Mouse (Mus musculus) midbrain, embryonic 15.5 days (tissue): Measurements from ENCODE around the gene Ring1. TPM values are rescaled to one million over a fixed set of nuclear protein-coding genes. Genes with fewer than 3 reads are reported as not detected.

Source experiments
- ATAC-seq: fragments of 200-750 bp; cut with Nextera tagmentation; replicated peaks from 2 replicates; pipeline ENCODE4 v1.8.0; 2017; ENCODE audit warnings: moderate TSS enrichment
- H3K27ac ChIP-seq: fragments of 300-500 bp; sonication (generic); 2 replicates; pipeline ENCODE4 v1.5.1; 2015; ENCODE audit warnings: mild to moderate bottlenecking, inconsistent platforms
- H3K27me3 ChIP-seq: fragments of 300-500 bp; sonication (generic); replicated peaks from 2 replicates; pipeline ENCODE4 v1.6.1; 2015; ENCODE audit warnings: inconsistent platforms
- H3K36me3 ChIP-seq: fragments of 300-500 bp; sonication (generic); replicated peaks from 2 replicates; pipeline ENCODE4 v1.6.1; 2015; ENCODE audit warnings: inconsistent platforms
- H3K4me1 ChIP-seq: fragments of 300-500 bp; sonication (generic); 2 replicates; pipeline ENCODE4 v1.6.1; 2015; ENCODE audit warnings: inconsistent platforms
- H3K4me2 ChIP-seq: fragments of 300-500 bp; sonication (generic); 2 replicates; pipeline ENCODE4 v1.6.1; 2015; ENCODE audit warnings: inconsistent platforms, mild to moderate bottlenecking, moderate library complexity
- H3K4me3 ChIP-seq: fragments of 300-500 bp; sonication (generic); 2 replicates; pipeline ENCODE4 v1.5.1; 2015; ENCODE audit warnings: mild to moderate bottlenecking, inconsistent platforms
- H3K9ac ChIP-seq: fragments of 300-500 bp; sonication (generic); 2 replicates; pipeline ENCODE4 v1.6.1; 2015; ENCODE audit warnings: mild to moderate bottlenecking, inconsistent platforms
- H3K9me3 ChIP-seq: fragments of 300-500 bp; sonication (generic); 2 replicates; pipeline ENCODE4 v1.6.1; 2016; ENCODE audit warnings: inconsistent platforms
- WGBS: fragments of 180-500 bp; shearing (Covaris S2); methylation state at CpG from one replicate; pipeline ENCODE4 v1.1.7; 2015; ENCODE audit warnings: mixed read lengths; 5-methylcytosine and 5-hydroxymethylcytosine counted together
- polyA plus RNA-seq: library from polyadenylated mRNA; unstranded; fragments of >200 nt; fragmentation: Nextera tagmentation; extraction: Ambion mirVana; gene quantifications from 2 replicates; pipeline ENCODE4 v1.2.1, GENCODE M21; 2015

Ring1 gene
- polyA plus RNA-seq, 1 experiment from 2014 or later = 22.8 TPM

DNA sequence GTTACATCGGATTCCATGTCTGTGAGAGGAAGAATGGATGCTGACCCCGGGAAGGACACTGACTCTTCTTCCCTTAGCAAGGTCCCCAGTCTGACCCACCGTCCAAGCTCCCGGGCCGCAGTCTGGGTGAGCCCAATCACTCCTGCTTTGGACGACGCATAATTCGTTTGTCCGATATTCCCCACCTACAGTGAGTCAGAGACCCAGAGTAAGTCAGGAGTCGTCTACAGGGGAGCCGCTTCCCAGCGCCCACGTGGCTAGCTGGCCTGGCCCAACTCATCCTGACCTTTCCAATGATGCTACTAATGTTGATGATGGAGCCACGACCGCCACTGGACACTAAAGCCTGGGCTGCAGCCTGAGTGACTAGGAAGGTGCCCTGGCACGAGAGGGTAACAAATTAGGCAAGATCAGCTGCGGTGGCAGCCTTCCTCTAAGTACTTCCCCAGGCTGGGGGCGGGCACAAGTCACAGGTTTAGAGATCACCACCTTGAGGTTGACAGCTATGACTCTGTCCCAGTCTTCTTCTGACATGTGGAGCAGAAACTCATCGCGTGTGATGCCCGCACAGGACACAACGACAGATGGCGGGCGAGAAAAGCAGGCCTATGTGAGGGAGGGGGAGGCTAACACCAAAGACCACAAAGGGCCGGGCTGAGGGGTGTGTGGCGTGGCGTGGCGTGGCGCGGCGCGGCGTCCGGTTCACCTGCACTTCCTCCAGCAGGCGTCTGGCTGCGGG lies 2.6 kb upstream of the Ring1 start:
- ATAC-seq = no peak
- Histone ChIP-seq H3K4me3 (peak overlapping the region; percentile 62), H3K27me3 (no peaks in the 10 kb centered on the region), H3K36me3 (peaks cover 12% of the 10 kb centered on the region; the same call in 1 of the 2 replicates), H3K9ac (peak overlapping the region; percentile 59), H3K4me2 (peak overlapping the region; percentile 90), H3K4me1 (peaks cover 73% of the 10 kb centered on the region), H3K27ac (peak overlapping the region; percentile 99), H3K9me3 (no peaks in the 10 kb centered on the region)
- WGBS = 3% methylated on average over 36 of the region's 36 CpGs

DNA sequence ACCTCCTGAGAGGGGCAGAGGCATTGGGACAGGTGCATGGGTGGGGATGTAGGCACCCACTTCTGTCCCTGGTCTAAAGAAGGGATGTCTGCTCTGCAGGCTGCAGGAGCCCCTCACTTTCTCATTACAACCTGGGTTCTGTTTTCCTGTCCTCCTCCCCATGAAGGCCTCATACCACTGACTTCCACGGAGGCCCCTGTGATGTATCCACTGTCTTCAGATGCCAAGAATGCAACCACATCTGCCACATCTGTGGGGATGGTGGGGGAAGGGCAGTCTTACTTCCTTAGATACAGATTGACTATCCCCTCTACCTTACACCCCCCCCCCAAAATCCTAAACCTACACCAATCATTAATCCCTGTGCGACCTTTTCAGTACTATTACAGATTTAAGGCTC lies 1.7 kb upstream of the Ring1 start:
- peaks cover 12% of the 10 kb centered on the region; the same call in 1 of the 2 replicates for H3K36me3 ChIP-seq
- peak overlapping the region; percentile 75 for H3K4me3 ChIP-seq
- ATAC-seq = no peak
- peaks cover 73% of the 10 kb centered on the region for H3K4me1 ChIP-seq
- peak overlapping the region; percentile 99 for H3K27ac ChIP-seq
- peak overlapping the region; percentile 90 for H3K4me2 ChIP-seq
- H3K9me3 ChIP-seq = no peaks in the 10 kb centered on the region
- H3K27me3 ChIP-seq = no peaks in the 10 kb centered on the region
- no peak overlapping the region for H3K9ac ChIP-seq
- 6% methylated on average over 2 of the region's 2 CpGs for WGBS

DNA sequence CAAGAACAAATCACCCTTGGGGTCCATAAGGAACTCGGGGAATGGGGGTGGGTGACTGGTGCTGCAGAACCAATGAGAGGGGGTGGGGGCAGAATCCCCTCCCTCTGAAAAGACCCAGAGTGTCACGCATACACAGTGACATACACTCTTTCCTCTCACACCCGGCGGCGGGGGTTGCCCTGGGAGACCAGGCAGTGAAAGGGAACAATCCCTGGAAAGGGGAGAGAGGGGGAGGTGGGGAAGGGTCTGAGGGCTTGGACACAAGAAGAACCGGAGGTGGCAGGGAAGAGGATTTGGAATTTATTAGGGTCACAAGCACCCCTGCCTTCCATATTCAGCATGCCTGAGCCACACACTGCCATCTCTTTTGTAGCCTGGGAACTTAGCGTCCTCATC lies 1.3 kb upstream of the Ring1 start:
- no peak overlapping the region; the same call in 1 of the 2 replicates for H3K9ac ChIP-seq
- ATAC-seq = peak; percentile 9
- peak overlapping the region; percentile 75 for H3K4me3 ChIP-seq
- H3K4me1 ChIP-seq = peaks cover 71% of the 10 kb centered on the region
- no peaks in the 10 kb centered on the region for H3K9me3 ChIP-seq
- 10% methylated on average over 7 of the region's 7 CpGs for WGBS
- H3K27ac ChIP-seq = peak overlapping the region; percentile 99
- H3K4me2 ChIP-seq = peak overlapping the region; percentile 90
- no peaks in the 10 kb centered on the region for H3K27me3 ChIP-seq
- peaks cover 13% of the 10 kb centered on the region; the same call in 1 of the 2 replicates for H3K36me3 ChIP-seq

DNA sequence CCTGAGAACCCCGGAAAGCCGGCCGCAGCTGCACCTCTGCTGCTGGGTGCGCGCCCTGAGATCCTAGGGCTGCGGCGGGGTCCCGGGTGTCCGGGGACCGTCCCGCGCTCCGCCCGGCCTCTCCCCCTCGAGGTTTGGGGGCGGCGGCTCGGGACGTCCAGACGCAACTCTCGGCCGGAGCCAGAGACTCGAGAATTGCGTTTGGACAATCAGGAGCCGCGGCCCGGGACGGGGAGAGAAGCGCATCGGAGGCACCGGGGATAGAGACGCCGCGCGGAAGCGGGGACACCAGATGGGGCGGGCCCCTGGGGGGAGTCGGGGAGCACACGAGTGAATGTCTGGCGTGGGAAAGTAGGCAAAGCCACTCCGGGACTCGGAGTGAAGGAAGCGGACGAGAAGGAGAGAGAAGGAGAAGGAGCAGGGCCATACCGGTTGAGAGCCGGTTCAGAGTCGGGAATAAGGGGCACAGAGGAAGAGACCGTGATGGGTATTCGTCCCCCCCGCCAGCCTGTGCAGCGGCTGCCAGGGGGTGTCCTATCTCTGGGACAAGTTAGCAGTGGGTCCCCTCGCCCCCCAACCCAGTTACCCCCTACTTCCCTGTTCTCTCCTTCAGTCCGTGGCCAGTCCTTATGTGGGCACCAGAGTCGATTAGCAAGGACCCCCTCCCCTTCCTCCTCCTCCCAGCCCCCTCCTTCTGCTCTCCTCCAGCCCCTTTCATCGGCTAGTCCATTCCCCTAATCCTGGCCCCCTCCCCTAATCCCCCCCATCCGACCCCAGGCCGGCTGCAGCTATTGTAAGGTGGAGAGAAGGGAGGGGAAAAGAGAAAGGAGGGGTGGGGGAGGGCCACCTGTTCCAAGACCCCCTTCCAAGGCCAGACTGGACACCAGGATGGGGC lies 628 bp upstream of the Ring1 start:
- H3K27ac ChIP-seq = peak overlapping the region; percentile 99
- peak overlapping the region; percentile 75 for H3K4me3 ChIP-seq
- peak overlapping the region; percentile 81 for H3K9ac ChIP-seq
- H3K36me3 ChIP-seq = peaks cover 15% of the 10 kb centered on the region; the same call in 1 of the 2 replicates
- WGBS = under 1% methylated on average over 54 of the region's 57 CpGs
- H3K4me2 ChIP-seq = peak overlapping the region; percentile 90
- no peaks in the 10 kb centered on the region for H3K9me3 ChIP-seq
- ATAC-seq = peak; percentile 2; the same call in 1 of the 2 replicates
- H3K27me3 ChIP-seq = no peaks in the 10 kb centered on the region
- H3K4me1 ChIP-seq = peaks cover 65% of the 10 kb centered on the region

DNA sequence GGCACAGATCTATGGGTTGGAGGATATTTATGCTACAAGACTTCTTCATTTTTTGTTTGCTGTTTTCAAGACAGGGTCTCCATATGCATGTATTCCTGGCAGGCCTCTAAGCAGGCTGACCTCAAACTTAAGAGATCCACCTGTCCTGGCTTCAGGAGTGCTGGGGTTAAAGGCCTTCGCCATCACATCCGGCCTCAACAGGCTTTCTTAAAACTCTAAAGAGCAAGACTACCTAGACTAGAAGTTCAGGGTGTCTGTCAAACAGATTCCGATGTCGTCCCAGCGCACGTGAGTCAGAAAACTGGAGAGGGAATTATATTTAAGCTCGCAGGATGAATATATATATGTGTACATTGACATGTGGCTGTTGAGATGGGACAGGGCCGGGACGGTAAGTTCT lies 802 bp downstream of the Ring1 start:
- H3K4me1 ChIP-seq = peaks cover 51% of the 10 kb centered on the region
- 58% methylated on average over 9 of the region's 9 CpGs for WGBS
- H3K27ac ChIP-seq = peak overlapping the region; percentile 99
- peaks cover 8% of the 10 kb centered on the region; the same call in 1 of the 2 replicates for H3K36me3 ChIP-seq
- H3K4me2 ChIP-seq = peak overlapping the region; percentile 90
- H3K9ac ChIP-seq = peak overlapping the region; percentile 81; the same call in 1 of the 2 replicates
- H3K9me3 ChIP-seq = no peaks in the 10 kb centered on the region
- H3K27me3 ChIP-seq = no peaks in the 10 kb centered on the region
- H3K4me3 ChIP-seq = peak overlapping the region; percentile 75
- no peak for ATAC-seq

DNA sequence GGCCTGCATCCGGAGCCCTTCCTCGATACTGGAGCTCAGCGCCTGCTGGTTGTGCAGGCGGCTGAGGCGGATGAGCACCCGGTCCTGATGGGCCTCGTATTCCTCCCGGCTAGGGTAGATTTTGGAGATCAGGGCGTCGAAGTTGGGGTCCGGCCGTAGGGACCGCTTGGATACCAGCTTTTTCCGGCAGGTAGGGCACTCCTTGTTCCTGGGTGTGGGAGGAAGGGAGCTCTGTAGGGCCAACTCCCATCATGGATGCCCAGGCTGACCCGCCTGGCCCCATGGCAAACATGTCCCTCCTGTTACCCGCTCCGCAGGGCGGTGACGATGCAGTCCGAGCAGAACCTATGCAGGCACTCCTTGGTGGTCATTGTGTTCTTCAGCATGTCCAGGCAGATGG lies 1.5 kb downstream of the Ring1 start:
- H3K4me1 ChIP-seq = peaks cover 44% of the 10 kb centered on the region
- WGBS = 94% methylated on average over 20 of the region's 20 CpGs
- no peak overlapping the region for H3K4me3 ChIP-seq
- no peak overlapping the region for H3K4me2 ChIP-seq
- H3K27ac ChIP-seq = no peak overlapping the region
- H3K27me3 ChIP-seq = no peaks in the 10 kb centered on the region
- H3K9ac ChIP-seq = no peak overlapping the region
- H3K36me3 ChIP-seq = peaks cover 6% of the 10 kb centered on the region; the same call in 1 of the 2 replicates
- ATAC-seq = no peak
- H3K9me3 ChIP-seq = no peaks in the 10 kb centered on the region

DNA sequence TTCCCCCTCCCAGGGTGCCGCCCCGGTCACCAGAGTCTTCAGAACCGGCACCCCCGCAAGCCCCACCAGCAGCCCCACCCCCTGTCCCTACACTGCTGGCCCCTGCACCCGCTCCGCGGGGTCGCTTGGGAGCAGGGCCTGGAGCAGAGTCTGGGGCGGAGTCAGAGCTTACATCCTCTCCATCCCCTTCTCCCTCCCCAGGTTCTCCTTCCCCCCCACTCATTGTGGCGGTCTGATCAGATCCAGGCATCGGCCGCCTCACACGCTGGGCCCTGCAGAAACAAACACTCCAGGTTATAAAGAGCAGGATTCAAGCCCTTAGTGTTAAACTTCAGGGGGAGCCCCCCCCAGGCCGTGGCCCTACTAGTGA lies 2.1 kb downstream of the Ring1 start:
- 94% methylated on average over 14 of the region's 14 CpGs for WGBS
- no peaks in the 10 kb centered on the region for H3K27me3 ChIP-seq
- H3K27ac ChIP-seq = no peak overlapping the region
- ATAC-seq = no peak
- peaks cover 6% of the 10 kb centered on the region; the same call in 1 of the 2 replicates for H3K36me3 ChIP-seq
- H3K4me3 ChIP-seq = no peak overlapping the region
- H3K9ac ChIP-seq = no peak overlapping the region
- peaks cover 38% of the 10 kb centered on the region for H3K4me1 ChIP-seq
- no peak overlapping the region for H3K4me2 ChIP-seq
- H3K9me3 ChIP-seq = no peaks in the 10 kb centered on the region

DNA sequence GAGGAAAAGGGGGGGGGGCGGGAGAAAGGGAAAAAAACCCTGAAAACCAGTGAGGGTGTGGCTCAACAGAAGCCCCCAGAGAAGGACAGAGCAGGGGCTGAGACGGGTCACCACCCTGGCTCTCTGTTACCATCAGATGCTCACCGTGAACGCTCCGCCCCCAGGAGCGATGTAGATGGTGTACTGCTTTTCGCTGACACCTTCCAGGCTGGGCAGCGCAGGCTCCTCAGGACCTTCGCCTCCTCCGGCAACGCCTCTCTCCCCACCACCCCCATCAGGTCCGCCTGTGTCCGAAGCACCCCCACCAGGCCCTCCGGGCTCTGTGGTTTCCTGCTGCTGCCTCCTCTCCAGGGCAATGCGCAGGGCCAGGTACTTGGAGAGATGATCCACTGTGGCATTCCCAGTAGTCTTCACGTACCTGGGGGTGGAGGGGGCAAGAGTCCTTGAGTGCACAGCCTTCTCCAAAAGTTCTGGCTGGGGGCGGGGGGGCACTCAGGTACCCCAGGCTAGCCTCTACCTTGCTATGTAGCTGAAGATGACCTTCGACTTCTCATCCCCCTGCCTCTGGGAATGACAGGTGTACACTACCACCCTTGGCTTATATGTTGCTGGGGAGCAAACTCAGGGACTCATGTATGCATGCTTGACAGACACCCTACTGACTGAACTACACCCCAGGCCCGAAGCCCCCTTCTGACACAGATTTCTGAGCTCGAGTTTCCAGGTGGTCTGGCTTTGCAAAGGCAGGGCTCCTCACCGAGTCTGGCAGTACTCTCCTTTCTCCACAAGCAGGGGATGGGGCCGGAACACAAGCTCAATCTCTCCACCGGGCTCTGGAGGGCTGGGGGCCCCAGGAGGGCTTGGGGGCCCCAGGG lies 2.7 kb downstream of the Ring1 start:
- no peak overlapping the region for H3K4me3 ChIP-seq
- no peaks in the 10 kb centered on the region for H3K9me3 ChIP-seq
- no peaks in the 10 kb centered on the region for H3K27me3 ChIP-seq
- H3K27ac ChIP-seq = no peak overlapping the region
- 96% methylated on average over 23 of the region's 23 CpGs for WGBS
- H3K4me2 ChIP-seq = no peak overlapping the region
- ATAC-seq = no peak
- no peak overlapping the region for H3K9ac ChIP-seq
- peaks cover 6% of the 10 kb centered on the region; the same call in 1 of the 2 replicates for H3K36me3 ChIP-seq
- H3K4me1 ChIP-seq = peaks cover 32% of the 10 kb centered on the region

DNA sequence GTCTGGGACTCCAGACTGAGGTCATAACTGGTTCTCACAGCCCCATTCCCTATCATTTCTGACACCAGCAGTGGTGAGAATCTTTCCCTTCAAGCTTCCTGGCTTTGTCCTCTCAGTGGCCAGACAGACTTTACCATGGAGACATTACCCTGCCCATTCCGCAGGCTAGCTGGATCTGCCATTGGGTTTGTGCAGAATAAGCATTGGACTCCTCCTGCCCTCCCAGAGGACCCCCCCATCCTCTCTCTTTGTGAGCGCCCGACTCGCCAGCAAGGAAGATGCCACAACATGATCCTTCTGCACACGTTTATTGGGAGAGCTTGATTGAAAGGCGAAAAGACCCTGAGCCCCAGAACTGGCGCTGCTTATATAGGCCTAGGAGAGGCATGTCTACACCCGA lies 11.0 kb downstream of the Ring1 start:
- no peak for ATAC-seq
- WGBS = 87% methylated on average over 8 of the region's 8 CpGs

DNA sequence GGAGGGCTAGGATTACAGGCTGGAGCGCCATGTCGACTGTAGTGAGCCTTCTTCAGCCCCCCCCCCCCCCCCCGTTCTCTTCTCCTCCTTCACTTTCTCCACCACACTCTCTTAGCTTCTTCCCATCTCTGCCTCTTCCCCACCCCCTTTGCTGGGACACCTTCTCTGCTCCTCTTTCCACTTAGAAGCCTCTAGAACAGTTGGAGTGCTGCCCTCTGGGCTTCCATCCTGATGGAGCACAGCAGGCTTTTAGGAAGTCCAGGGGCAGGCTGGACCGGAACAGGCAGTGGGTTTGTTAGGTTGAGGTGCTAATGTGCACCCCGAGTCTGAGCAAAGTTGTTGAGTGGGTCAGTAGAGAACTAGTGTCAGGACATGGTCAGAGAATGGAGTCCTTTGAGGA lies 14.3 kb downstream of the Ring1 start:
- Histone ChIP-seq H3K9ac (no peak overlapping the region), H3K4me2 (no peak overlapping the region), H3K9me3 (no peaks in the 10 kb centered on the region), H3K27ac (no peak overlapping the region), H3K4me1 (no peaks in the 10 kb centered on the region), H3K36me3 (no peaks in the 10 kb centered on the region), H3K4me3 (no peak overlapping the region), H3K27me3 (no peaks in the 10 kb centered on the region)
- 71% methylated on average over 5 of the region's 5 CpGs for WGBS
- ATAC-seq = no peak

More for the DNA sequence above, 11.0 kb downstream of the Ring1 start:
- Histone ChIP-seq H3K9me3 (no peaks in the 10 kb centered on the region), H3K4me2 (no peak overlapping the region), H3K9ac (no peak overlapping the region), H3K4me3 (no peak overlapping the region), H3K27ac (no peak overlapping the region), H3K4me1 (no peaks in the 10 kb centered on the region), H3K36me3 (no peaks in the 10 kb centered on the region), H3K27me3 (no peaks in the 10 kb centered on the region)

DNA sequence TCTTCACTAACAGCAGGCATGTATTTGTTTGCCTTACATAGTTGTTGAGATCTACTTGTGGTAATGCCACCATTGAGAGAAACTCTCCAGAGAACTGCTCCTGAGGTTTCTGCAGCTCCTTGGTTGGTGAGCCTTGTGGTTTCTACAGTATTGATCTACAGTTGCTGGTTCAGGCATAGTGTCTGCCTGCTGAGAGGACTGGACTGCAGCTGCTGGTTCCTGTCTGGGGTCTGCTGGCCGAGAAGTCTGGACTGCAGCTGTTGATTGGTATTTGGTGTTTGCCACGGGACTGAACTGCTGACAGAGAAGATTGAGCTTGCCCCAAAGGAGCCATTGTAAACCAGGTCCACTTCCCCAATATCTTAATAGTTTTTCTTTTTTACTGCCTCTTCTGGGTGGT lies 17.9 kb downstream of the Ring1 start:
- Histone ChIP-seq H3K27ac (no peak overlapping the region), H3K36me3 (no peaks in the 10 kb centered on the region), H3K27me3 (peaks cover 3% of the 10 kb centered on the region; the same call in 1 of the 2 replicates), H3K9me3 (no peaks in the 10 kb centered on the region), H3K9ac (no peak overlapping the region), H3K4me1 (no peaks in the 10 kb centered on the region), H3K4me3 (no peak overlapping the region), H3K4me2 (no peak overlapping the region)
- no peak for ATAC-seq
- 62% methylated on average over 2 of the region's 2 CpGs for WGBS
